Mouse (Mus musculus): ENCODE data around the gene Olfr967.
"Not testable (repeated sequence)": the region's sequence is repeated elsewhere in the genome, so short reads cannot be mapped to it uniquely, and the experiment has no call there.

Gene Olfr967

DNA sequence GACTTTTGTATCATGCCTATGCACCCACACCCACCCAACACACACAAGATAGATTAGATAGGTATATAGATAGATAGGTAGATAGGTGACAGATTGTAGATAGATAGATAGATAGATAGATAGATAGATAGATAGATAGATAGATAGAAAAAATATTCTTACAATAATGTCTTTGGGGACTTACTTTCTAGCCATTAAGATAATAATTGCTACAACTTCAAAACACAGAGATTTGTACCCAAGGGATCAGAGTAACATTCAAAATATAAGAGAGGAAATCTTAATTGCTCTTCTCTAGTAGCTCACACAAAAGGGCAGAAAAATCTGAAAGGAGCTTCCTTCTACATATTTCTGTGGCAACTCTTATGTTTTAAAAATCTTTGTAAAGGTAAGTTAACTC is at the start of gene Olfr967:
Olfr967 (plus strand) TSS at position 301 of the 400 bp plus-strand sequence.
- DNase-seq, result no peak

- DNase-seq, result not testable (repeated sequence)
Measured at GRCm38 (mm10) chr9:39701123-39701522, 44.9 kb upstream of the Olfr967 start.

GRCm38 (mm10) chr9:39707017-39707416 is 39.0 kb upstream of the Olfr967 start, which contains the start of gene Olfr149:
Olfr149 (minus strand) TSS chr9:39707117.
- no peak for DNase-seq

GRCm38 (mm10) chr9:39708958-39709357 is 37.1 kb upstream of the Olfr967 start:
- no peak for DNase-seq

DNA sequence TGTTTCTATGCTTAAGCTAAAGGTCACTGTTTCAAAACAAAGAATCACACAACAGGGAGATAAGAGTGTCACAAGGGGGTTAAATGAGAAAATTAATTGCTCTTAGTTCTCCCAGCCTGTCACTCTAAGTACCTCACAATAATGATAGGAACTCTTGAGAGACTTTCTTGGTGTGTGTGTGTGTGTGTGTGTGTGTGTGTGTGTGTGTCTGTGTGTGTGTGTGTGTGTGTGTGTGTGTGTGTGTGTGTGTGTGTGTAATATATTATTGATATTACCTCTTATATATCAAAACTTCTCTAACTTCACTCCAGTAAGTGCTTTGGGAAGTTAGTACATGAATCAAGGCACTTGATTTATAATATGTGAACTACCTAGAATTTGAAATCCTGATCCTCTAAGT is 35.0 kb upstream of the Olfr967 start, which contains the start of gene Olfr965:
Olfr965 (plus strand) TSS at position 301 of the 400 bp plus-strand sequence.
- DNase-seq, result no peak

DNA sequence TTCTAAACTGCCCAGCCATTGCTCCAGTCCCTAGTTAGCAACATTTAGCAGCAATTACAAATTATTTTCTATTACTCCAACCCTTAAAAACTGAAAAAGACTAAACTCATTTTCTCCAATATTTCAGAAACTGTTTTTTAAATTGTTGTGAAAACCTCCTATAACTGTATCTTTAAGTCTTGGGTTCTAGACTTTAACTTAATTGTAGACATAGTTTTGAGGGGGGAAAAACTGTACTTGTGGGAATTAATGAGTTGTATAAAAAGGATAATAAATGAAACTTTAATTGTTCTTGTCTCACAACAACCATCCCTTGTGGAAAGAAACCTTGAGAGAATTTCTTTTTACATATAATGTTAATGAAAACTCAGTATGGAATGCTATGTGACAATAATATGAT is 15.4 kb upstream of the Olfr967 start, which contains the start of gene Olfr150:
Olfr150 (plus strand) TSS at position 301 of the 400 bp plus-strand sequence.
- DNase-seq, result no peak

GRCm38 (mm10) chr9:39740741-39741140 is 5.3 kb upstream of the Olfr967 start:
- no peak for DNase-seq

DNA sequence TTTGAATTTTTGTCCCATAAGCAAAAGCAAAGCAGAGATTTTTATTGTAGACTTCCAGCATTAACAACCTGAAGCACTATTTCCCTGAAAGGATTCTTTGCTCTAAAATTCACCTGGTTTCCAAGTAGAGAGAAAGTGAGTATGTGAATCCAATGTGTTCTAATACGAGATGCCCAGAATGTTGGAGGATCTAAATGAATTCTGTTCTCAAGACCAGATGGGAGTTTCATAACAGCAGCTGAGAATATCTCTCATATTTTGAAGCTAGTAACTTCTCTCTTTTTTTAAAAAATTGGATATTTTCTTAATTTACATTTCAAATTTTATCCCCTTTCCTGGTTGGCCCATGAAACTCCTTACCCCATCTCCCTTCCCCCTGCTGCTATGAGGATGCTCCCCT is 379 bp downstream of the Olfr967 start:
- DNase-seq, result no peak

- DNase-seq, result no peak
Measured at GRCm38 (mm10) chr9:39783153-39783552, 37.1 kb downstream of the Olfr967 start, which contains the start of gene Olfr968. Olfr968 (minus strand) TSS chr9:39783253.

GRCm38 (mm10) chr9:39790558-39790957 is 44.5 kb downstream of the Olfr967 start, which contains the start of gene Olfr969:
Olfr969 (plus strand) TSS chr9:39790945.
- DNase-seq, result no peak
